Mouse (Mus musculus): ENCODE data around the gene Lrba. TPM values are rescaled to one million over a fixed set of nuclear protein-coding genes. Genes with fewer than 3 reads are reported as not detected.

Gene Lrba
- total RNA-seq, 2 experiments from 2014 or later, result 28.8 to 32.7 TPM

DNA sequence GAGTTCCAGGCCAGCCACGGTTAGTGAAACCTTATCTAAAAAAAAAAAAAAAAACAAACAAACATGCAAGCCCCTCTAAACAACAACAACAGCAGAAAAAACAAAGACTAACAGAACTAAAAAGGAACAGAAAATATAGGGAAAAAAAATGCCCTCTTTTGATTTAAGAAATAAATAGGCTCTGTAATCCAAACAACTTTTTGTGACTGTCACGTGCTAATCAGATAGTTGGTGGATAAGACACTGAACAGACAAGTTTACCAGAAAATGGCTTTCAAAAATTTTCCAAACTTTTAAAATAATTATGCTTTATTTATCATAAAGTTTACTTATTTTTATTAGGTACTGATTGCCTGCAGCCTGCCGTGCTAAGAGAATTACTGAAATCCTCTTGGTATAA lies 13.5 kb upstream of the Lrba start:
- H3K4me3 ChIP-seq, result no peak overlapping the region
- DNase-seq (ENCODE audit: low spot score in 2 of 2), result no peak
- no peak for TF ChIP-seq CTCF (conservative IDR thresholded peaks at IDR 0.05)
- no peak overlapping the region for H3K27ac ChIP-seq

DNA sequence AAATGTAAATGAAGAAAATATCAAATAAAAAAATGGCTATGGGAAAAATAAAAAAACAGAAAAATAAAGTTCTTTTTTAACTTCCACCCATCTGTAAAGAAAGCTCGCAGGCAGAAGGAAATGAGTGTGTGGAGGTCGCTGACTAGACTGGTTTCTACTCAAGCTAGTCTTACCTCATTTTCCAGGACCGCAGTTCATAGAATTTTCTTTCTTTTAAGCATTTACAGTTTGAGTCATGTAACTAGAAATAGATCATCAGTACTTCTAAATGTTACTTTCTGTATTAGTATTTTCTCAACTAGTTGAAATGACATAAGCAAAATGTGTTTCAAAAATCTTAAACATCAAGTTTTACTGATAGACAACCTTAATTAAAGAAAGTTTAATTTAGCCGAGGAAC lies 10.2 kb upstream of the Lrba start:
- DNase-seq (ENCODE audit: low spot score in 2 of 2), result no peak
- no peak overlapping the region for H3K27ac ChIP-seq
- H3K4me3 ChIP-seq, result no peak overlapping the region
- no peak for TF ChIP-seq CTCF (conservative IDR thresholded peaks at IDR 0.05)

DNA sequence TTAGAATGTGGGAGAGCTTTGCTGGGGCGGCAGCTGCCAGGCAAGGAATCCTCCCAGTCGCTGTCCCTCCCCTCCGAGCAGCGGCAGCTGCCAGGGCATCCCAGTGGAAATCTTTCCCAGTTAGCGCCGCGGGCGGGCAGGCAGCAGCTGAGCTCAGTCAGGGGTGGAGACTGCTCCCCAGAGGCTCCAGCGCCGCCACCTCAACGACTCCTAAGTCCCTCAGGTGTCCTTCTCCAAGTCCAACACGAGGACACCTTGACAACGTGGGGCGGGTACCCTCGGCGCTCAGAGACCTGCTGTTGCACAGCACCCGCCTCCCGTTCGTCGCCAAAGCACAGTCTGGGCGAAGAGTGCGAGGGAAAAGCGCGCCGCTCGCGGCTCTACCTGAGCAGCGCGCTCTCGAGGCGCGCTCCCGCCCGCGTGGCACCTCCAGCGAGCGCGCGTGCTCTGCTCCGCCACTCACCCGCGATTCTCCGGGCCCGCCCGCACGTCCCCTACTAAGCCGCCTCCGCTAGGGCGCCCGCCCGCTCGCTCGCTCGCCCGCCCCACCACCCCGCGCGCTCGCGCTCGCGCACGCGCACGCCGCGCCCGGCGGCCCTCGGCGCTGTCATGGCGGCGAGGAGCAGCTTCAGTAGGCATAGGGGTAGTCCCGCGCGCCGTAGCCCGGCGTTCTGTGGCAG lies 706 bp upstream of the Lrba start:
- peak; percentile 85 for DNase-seq (ENCODE audit: low spot score in 2 of 2)
- H3K27ac ChIP-seq, result peak overlapping the region; percentile 99
- H3K4me3 ChIP-seq, result peak overlapping the region; percentile 100
- TF ChIP-seq CTCF (conservative IDR thresholded peaks at IDR 0.05), result no peak

DNA sequence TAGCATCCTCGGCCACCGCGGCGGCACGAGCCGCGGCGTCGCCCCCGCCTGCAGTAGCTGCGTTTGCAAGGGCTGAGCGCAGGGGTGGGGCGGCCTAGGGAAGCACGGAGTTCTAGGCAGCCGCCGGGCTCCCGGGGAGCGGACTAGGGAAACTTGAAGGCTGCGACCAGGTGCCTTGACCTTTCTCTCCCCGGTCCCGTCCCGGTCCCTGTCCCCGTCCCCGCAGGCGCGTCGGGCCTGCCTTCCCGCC lies 241 bp upstream of the Lrba start:
- no peak for TF ChIP-seq CTCF (conservative IDR thresholded peaks at IDR 0.05)
- Histone ChIP-seq H3K4me3 (peak overlapping the region; percentile 100), H3K27ac (peak overlapping the region; percentile 99)
- DNase-seq (ENCODE audit: low spot score in 2 of 2), result no peak

DNA sequence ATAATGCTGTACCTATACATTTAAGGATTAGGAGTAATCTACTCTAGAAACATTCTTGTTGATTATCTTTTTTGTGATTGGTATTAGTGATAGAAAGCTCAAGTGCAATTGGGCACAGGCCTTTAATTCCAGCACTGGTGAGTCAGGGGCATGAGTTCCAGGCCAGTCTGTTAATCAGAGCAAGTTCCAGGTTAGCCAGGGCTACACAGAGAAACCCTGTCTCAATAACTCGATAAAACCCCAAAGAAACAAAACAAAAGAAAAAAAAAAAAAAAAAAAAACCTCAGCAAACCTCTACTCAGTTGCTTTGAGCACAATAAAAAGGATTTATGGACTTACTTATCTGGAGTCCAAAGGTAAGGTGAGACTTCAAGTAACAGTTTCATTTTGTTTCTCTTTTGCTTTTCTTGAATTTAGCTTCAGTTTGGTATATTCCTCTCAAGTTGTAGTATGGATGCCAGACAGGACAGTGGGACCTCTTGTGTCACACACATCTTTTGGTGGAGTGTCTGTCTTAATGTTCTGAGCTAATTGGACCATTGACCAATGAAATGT lies 7.1 kb downstream of the Lrba start:
- Histone ChIP-seq H3K27ac (no peak overlapping the region), H3K4me3 (no peak overlapping the region)
- no peak for TF ChIP-seq CTCF (conservative IDR thresholded peaks at IDR 0.05)
- DNase-seq (ENCODE audit: low spot score in 2 of 2), result no peak

DNA sequence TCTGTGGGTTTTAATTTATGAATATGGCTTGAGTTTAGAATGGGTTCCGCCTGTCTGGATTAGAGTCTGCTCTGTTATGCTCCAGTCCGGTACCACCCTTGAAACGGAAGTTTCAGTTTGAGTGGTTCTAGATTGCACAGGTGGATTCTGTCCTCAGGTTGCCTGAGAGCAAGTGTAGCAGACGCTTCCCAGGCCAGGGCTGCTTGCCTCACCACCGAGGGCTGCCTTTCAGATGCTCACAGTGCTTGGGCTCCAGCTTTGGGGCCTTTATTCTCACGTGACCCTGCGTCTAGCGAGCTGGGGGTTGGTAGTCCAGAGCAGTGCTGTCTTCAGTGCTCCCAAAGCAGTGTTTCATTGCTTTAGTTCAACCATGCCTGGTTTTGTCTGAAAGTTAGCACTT lies 22.7 kb downstream of the Lrba start:
- no peak for DNase-seq (ENCODE audit: low spot score in 2 of 2)
- no peak for TF ChIP-seq CTCF (conservative IDR thresholded peaks at IDR 0.05)
- Histone ChIP-seq H3K4me3 (no peak overlapping the region), H3K27ac (no peak overlapping the region)

DNA sequence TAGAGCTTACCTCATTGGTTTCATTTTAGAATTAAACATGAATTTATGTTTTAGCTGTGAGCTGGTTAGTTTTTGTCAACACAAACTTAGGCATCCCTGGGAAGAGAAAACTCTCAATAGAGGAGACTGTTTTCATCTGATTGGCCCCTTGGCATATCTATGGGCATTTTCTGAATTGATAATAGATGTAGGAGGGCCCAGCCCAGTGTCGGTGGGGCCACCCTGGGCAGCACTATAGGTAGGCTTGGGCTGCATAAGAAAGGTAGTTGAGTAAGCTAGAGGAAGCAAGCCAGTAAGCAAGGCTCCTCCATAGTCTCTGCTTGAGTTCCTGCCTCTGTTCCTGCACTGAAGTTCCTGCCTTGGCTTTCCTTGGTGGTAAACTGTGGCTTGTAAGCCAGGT lies 26.7 kb downstream of the Lrba start:
- no peak overlapping the region for H3K4me3 ChIP-seq
- DNase-seq (ENCODE audit: low spot score in 2 of 2), result no peak
- no peak for TF ChIP-seq CTCF (conservative IDR thresholded peaks at IDR 0.05)
- H3K27ac ChIP-seq, result no peak overlapping the region

DNA sequence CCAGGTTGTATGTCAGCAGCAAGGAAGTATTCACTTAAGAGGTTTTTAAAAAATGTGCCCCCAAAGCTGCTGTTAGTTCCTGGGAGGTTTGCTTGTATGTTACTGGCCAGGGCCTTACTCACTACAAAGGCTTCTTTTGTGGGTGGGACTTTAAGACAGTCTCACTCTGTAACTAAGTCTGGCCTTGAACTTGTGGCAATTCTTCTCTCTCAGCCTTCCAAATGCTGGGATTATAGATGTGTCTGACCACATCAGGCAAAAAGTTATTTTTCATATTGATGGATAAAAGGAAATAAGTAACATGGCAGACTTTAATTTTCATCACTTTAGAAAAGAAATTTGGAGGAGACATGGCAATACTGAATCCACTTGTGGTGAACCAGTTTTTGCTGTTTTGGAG lies 28.1 kb downstream of the Lrba start:
- no peak for DNase-seq (ENCODE audit: low spot score in 2 of 2)
- Histone ChIP-seq H3K4me3 (no peak overlapping the region), H3K27ac (no peak overlapping the region)
- no peak for TF ChIP-seq CTCF (conservative IDR thresholded peaks at IDR 0.05)

DNA sequence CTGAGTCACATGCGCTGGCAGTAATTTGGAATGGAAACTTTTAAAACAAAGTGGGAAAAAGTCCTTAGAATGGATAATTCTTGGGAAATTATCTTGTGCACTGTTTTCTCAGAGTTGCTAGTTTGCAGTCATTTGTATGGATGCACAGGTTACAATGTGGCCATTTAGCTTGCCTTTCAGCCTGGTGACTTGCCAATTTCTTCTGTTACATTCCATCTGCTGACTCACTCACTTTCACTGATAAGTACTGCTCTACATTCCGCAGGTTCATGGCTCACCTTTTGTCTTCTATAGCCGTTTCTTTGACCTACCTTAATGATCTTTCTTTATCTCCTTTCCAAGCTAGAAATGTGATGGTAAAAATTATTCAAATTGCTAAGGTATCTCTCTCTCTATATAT lies 28.6 kb downstream of the Lrba start:
- DNase-seq (ENCODE audit: low spot score in 2 of 2), result no peak
- Histone ChIP-seq H3K27ac (no peak overlapping the region), H3K4me3 (no peak overlapping the region)
- no peak for TF ChIP-seq CTCF (conservative IDR thresholded peaks at IDR 0.05)

DNA sequence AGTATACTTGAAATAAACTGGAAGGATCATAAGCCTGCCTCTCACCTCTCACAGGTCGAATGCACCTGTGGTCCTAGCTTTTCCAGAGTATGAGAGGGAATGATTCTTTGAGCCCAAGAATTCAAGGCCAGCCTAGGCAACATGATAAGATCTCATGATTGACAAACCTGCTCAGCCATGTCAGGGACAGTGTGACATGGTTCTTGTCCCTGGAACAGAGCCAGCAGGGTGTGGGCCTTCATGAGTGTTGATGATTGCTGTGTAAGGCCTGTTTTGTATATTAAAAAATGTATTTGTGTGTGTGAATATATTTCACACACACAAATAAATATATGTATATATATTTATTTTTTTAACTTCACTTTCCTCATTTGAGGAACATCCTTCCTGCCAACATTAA lies 29.3 kb downstream of the Lrba start:
- no peak overlapping the region for H3K4me3 ChIP-seq
- no peak overlapping the region for H3K27ac ChIP-seq
- TF ChIP-seq CTCF (conservative IDR thresholded peaks at IDR 0.05), result no peak
- DNase-seq (ENCODE audit: low spot score in 2 of 2), result no peak

DNA sequence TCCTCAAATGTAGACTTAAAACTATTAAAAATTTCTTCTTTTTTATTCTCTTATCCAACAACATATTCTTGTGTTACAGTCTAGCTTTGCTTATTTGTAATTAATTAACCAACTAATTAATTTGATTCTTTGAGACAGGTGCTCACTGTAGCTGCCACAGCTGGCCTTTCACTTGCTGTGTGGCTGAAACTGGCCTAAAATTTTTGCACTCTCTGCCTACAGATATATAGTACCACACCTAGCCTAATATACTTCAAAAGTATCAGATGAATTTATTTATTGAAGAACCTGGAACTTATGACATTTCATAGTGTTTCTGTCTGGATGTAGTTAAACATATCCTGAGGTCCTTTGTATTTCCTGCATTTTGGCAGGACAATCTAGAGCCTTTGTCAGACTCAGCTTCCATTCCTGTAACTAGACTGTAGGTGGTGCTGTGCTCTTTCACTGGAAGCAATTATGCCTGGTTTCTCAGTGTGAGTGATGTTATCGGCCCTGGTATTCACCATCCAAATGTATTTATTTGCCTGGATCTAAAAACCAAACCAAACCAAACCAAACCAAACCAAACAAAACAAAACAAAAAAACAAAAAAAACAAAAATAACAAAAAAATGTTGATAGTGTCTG lies 43.7 kb downstream of the Lrba start:
- DNase-seq (ENCODE audit: low spot score in 2 of 2), result peak; percentile 46 to 50
- Histone ChIP-seq H3K27ac (no peak overlapping the region), H3K4me3 (no peak overlapping the region)
- TF ChIP-seq CTCF (conservative IDR thresholded peaks at IDR 0.05), result peak; percentile 90

DNA sequence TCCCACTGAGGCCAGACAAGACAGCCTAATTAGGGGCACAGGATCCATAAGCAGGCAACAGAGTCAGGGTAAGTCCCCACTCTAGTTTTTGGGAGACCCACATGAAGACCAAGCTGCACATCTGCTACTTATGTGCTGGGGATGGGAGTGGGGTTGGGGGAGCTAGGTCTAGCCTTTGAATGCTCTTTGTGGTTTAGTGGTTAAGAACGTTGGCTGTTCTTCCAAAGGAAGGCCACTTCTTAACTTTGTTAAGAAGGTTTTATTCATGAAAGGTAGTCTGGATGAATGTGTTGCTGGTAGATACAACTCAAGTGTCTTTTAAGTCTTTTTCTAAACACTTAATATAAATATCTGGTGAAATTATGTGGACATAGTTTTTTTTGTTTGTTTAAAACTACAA lies 51.2 kb downstream of the Lrba start:
- no peak for TF ChIP-seq CTCF (conservative IDR thresholded peaks at IDR 0.05)
- DNase-seq (ENCODE audit: low spot score in 2 of 2), result no peak
- Histone ChIP-seq H3K27ac (no peak overlapping the region), H3K4me3 (no peak overlapping the region)

DNA sequence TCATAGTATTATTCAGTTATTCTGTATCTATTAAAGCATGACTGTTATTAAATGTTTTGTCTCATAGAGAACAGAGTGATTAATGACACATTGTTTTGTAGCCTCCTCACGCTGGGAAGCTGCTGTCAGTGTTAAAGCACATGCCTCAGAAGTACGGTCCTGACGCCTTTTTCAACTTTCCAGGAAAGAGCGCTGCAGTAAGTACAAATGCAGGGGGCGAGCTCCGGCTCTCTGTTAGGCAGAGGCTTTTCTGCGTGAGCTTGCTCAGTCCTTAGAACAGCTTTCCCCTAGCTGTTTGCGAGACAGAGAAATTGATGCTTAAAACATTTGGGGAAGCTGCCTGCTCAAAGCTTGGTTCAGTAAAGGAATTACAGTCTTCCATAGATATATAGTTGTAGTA lies 66.8 kb downstream of the Lrba start:
- DNase-seq (ENCODE audit: low spot score in 2 of 2), result no peak
- Histone ChIP-seq H3K4me3 (no peak overlapping the region), H3K27ac (no peak overlapping the region)
- TF ChIP-seq CTCF (conservative IDR thresholded peaks at IDR 0.05), result no peak

DNA sequence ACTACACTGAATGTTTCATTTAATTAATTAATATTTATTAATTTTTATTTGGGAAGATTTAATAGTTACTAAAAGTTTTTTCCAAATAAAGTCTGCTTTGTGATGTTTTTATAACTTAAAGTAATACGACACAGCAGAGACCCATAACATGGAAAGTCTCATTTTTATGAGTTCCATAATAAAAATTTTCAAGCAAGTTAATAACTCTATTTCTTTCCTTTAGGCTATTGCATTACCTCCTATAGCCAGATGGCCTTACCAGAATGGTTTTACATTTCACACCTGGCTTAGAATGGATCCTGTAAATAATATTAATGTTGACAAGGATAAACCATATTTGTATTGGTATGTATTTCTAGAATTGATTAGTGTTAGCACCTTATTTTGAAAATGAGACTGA lies 70.4 kb downstream of the Lrba start:
- DNase-seq (ENCODE audit: low spot score in 2 of 2), result no peak
- TF ChIP-seq CTCF (conservative IDR thresholded peaks at IDR 0.05), result no peak
- Histone ChIP-seq H3K27ac (no peak overlapping the region), H3K4me3 (no peak overlapping the region)

All from layer of hippocampus, adult 2 months (tissue).